Mouse (Mus musculus): ENCODE results near the gene Usp43.

Gene Usp43

GRCm38 (mm10) chr11:67921827-67922754 lies at the start of gene Usp43:
TSS of gene Usp43 (minus strand) at chr11:67922153.
- DNase-seq (ENCODE audit: low read depth, low spot score), result peak; percentile 69

GRCm38 (mm10) chr11:67967831-67968230 lies 45.9 kb upstream of the Usp43 start:
- DNase-seq (ENCODE audit: low read depth, low spot score), result no peak

- DNase-seq (ENCODE audit: low read depth, low spot score), result peak; percentile 88
Observed at GRCm38 (mm10) chr11:67965905-67966878, 44.2 kb upstream of the Usp43 start, which contains the start of gene Stx8. TSS of gene Stx8 (plus strand) at chr11:67966193.

GRCm38 (mm10) chr11:67965242-67965883 lies 43.4 kb upstream of the Usp43 start, which contains the start of gene Cfap52:
TSS of gene Cfap52 (minus strand) at chr11:67965651.
- DNase-seq (ENCODE audit: low read depth, low spot score), result peak; percentile 91

- no peak for DNase-seq (ENCODE audit: low read depth, low spot score)
Observed at GRCm38 (mm10) chr11:67964110-67964509, 42.2 kb upstream of the Usp43 start.

- no peak for DNase-seq (ENCODE audit: low read depth, low spot score)
Observed at GRCm38 (mm10) chr11:67954413-67954812, 32.5 kb upstream of the Usp43 start.

- no peak for DNase-seq (ENCODE audit: low read depth, low spot score)
Observed at GRCm38 (mm10) chr11:67953604-67954003, 31.7 kb upstream of the Usp43 start.

GRCm38 (mm10) chr11:67949475-67949874 lies 27.5 kb upstream of the Usp43 start:
- DNase-seq (ENCODE audit: low read depth, low spot score), result no peak

- no peak for DNase-seq (ENCODE audit: low read depth, low spot score)
Observed at GRCm38 (mm10) chr11:67948229-67948628, 26.3 kb upstream of the Usp43 start.

- no peak for DNase-seq (ENCODE audit: low read depth, low spot score)
Observed at GRCm38 (mm10) chr11:67932156-67932555, 10.2 kb upstream of the Usp43 start.

- DNase-seq (ENCODE audit: low read depth, low spot score), result no peak
Observed at GRCm38 (mm10) chr11:67926348-67927055, 4.5 kb upstream of the Usp43 start.

GRCm38 (mm10) chr11:67925000-67925399 lies 3.0 kb upstream of the Usp43 start:
- no peak for DNase-seq (ENCODE audit: low read depth, low spot score)

GRCm38 (mm10) chr11:67923720-67924119 lies 1.8 kb upstream of the Usp43 start:
- no peak for DNase-seq (ENCODE audit: low read depth, low spot score)

- DNase-seq (ENCODE audit: low read depth, low spot score), result peak; percentile 75
Observed at GRCm38 (mm10) chr11:67922755-67923125, 787 bp upstream of the Usp43 start.

- DNase-seq (ENCODE audit: low read depth, low spot score), result peak; percentile 54
Observed at GRCm38 (mm10) chr11:67921091-67921826, 694 bp downstream of the Usp43 start.

GRCm38 (mm10) chr11:67920226-67920960 lies 1.6 kb downstream of the Usp43 start:
- DNase-seq (ENCODE audit: low read depth, low spot score), result no peak

- no peak for DNase-seq (ENCODE audit: low read depth, low spot score)
Observed at GRCm38 (mm10) chr11:67919593-67919992, 2.4 kb downstream of the Usp43 start.

- DNase-seq (ENCODE audit: low read depth, low spot score), result no peak
Observed at GRCm38 (mm10) chr11:67917126-67917525, 4.8 kb downstream of the Usp43 start.

GRCm38 (mm10) chr11:67911074-67911473 lies 10.9 kb downstream of the Usp43 start:
- no peak for DNase-seq (ENCODE audit: low read depth, low spot score)
